Mouse (Mus musculus) mature B cell (primary cell): ENCODE measurements around the gene Jkamp.

Experiments
- in situ Hi-C: fragments of 300-500 bp; cut with MboI; formaldehyde crosslinking; loops from 2 replicates; pipeline ENCODE4 v1.14.3; 2019

Jkamp gene

GRCm38 (mm10) chr12:72085024-72085328 lies 413 bp upstream of the Jkamp start:
- in situ Hi-C loops: loop anchor here (10.0 to 25.0 kb wide), 2 partner anchors 450 to 677 kb away; partner anchors contain the start of genes Pcnx4 and Ppm1a

GRCm38 (mm10) chr12:72086166-72086825 lies 907 bp downstream of the Jkamp start:
- in situ Hi-C loops: loop anchor here (10.0 to 25.0 kb wide), 2 partner anchors 449 to 676 kb away; partner anchors contain the start of genes Pcnx4 and Ppm1a

GRCm38 (mm10) chr12:72089802-72090201 lies 4.4 kb downstream of the Jkamp start:
- in situ Hi-C loops: loop anchor here (10.0 to 25.0 kb wide), 2 partner anchors 445 to 672 kb away; partner anchors contain the start of genes Pcnx4 and Ppm1a

- in situ Hi-C loops: loop anchor here (25.0 kb wide), 1 partner anchor 665 kb away; the partner anchor contains the start of gene Ppm1a
Observed at GRCm38 (mm10) chr12:72096966-72097365, 11.6 kb downstream of the Jkamp start.

- in situ Hi-C loops: loop anchor here (10.0 kb wide), 1 partner anchor 312 kb away; no protein-coding TSS in a partner anchor
Observed at GRCm38 (mm10) chr12:72102776-72103175, 17.4 kb downstream of the Jkamp start.

- in situ Hi-C loops: loop anchor here (10.0 kb wide), 1 partner anchor 311 kb away; no protein-coding TSS in a partner anchor
Observed at GRCm38 (mm10) chr12:72104027-72104426, 18.6 kb downstream of the Jkamp start.

- in situ Hi-C loops: loop anchor here (10.0 kb wide), 1 partner anchor 310 kb away; no protein-coding TSS in a partner anchor
Observed at GRCm38 (mm10) chr12:72104525-72105281, 19.3 kb downstream of the Jkamp start.

- in situ Hi-C loops: no loop called here
Observed at GRCm38 (mm10) chr12:72115126-72115525, 29.7 kb downstream of the Jkamp start.

GRCm38 (mm10) chr12:72115686-72116345 lies 30.4 kb downstream of the Jkamp start:
- in situ Hi-C loops: no loop called here

- in situ Hi-C loops: no loop called here
Observed at GRCm38 (mm10) chr12:72129203-72129602, 43.8 kb downstream of the Jkamp start.

- in situ Hi-C loops: no loop called here
Observed at GRCm38 (mm10) chr12:72150786-72151185, 65.4 kb downstream of the Jkamp start.
